Mouse (Mus musculus) ES-Bruce4 (cell line): Measurements from ENCODE around the gene Tstd2.

Source experiments
- CTCF ChIP-seq: IDR thresholded peaks from one replicate; pipeline ENCODE4 v1.8.1; 2011; ENCODE audit warnings: low read depth, low read length
- EP300 ChIP-seq: IDR thresholded peaks from 2 replicates; pipeline ENCODE4 v1.6.1; 2011; ENCODE audit warnings: low read depth, low read length; ENCODE audit not compliant: insufficient read depth

- TF ChIP-seq EP300 (no peak), CTCF (no peak)
Observed at GRCm38 (mm10) chr4:46137629-46138286, 736 bp downstream of the Tstd2 start.
